Mouse (Mus musculus) spleen, postnatal 0 days (tissue): ENCODE data around the gene Stk11. TPM values are rescaled to one million over a fixed set of nuclear protein-coding genes. Genes with fewer than 3 reads are reported as not detected.

Experiments used
- polyA plus RNA-seq: library from polyadenylated mRNA; unstranded; fragments of >200 nt; fragmentation: Nextera tagmentation; extraction: Ambion mirVana; gene quantifications from 2 replicates; pipeline ENCODE4 v1.2.1, GENCODE M21; 2015

Stk11 gene
- 27.2 and 28.1 TPM in 2 replicates for polyA plus RNA-seq

DNA sequence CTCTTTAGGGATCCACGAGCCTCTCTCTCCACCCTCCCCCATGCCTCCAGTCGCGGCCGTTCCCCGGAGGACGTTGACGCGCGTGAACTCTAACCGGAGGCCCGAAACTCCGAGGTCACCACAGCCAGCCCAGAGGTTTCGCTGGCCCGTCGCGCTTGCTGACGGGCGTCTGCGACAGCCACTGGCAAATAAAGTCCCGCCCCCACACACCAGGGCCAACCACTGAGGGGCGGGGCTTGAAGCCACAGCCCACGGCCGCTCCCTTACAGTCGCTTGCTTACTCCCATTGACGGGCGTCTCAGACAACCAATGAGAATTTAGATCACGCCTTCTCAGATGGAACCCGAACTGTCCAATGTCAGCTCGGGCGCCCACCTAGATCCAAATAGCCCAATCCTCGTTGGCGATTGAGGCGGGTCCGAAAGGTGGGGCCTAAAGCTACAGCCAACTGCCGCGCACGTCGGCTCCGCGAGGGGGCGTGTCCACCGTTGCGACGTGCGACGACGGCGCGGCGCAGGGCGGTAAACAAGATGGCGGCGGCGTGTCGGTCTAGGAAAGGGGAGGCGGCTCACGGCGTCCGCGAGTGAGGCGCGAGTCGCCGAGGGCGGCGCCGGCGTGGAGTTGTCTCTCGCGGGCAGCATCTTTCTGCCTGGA lies at the start of gene Stk11:
Gene Stk11 (plus strand): TSS at position 514 of the 654 bp plus-strand sequence.

DNA sequence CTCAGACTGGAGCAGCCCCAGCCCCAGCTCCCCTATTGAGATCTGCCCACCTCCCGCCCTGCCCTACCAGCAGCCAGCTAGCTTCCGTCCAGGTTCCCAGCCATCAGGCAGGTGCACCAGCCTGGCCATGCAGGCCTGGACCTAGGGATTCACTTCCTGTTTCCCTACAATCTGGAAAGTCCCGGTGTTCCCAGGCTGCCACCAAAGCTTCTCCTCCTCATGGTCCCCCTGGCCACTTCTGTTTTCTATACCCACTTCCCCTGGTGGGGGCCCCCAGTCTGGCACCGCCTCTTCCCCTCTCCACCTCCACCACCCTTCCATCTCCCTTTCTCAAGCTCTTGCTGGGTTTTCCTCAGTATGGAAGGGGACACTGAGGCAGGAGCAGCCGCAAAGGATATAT lies 10.1 kb upstream of the Stk11 start, which contains the start of gene Sbno2:
Gene Sbno2 (minus strand): TSS at position 112 of the 400 bp plus-strand sequence.

DNA sequence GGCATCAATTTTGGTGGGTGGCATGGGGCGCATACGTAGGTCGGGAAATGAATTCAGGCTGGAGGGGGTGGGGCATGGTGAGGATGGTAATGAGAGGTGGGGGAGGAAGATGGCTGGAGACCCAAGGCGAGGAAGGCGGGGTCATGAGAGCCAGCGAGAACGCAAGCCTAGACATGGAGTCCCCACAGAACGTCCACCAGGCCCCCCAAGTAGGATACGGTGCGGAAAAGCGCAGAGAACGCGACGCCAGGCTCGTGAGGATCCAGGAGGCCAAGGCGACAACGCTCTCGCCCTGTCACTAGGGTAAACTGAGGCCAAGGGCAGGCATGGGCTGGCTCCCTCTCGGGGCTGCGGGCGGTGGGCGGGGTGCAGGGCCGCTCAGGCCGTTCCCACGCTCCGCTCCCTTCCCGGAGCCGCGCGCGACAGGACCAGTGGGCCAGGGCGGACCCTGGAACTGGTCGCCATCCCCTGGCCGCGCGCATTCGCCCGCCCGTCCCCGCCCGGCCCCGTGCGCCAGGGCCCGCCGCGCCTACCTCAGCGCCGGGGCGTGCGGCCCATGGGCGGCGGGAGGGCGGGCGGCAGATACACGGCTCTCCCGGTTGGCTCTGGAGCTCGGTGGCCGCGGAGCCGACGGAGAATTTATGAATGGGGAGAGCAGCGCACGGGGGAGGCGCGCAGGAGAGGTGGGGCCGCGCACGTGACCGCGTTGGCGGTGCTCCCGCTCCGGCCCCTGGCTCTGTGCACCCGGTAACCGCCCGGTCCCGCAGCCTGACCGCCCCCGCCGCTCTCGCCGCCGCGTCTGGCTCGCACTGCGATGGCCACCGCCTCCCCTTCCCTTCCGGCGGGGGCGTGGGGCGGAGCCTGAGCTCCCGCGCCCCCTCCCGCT lies 23.2 kb downstream of the Stk11 start, which contains the start of gene Atp5d:
Gene Atp5d (plus strand): TSS at position 80 of the 886 bp plus-strand sequence.

DNA sequence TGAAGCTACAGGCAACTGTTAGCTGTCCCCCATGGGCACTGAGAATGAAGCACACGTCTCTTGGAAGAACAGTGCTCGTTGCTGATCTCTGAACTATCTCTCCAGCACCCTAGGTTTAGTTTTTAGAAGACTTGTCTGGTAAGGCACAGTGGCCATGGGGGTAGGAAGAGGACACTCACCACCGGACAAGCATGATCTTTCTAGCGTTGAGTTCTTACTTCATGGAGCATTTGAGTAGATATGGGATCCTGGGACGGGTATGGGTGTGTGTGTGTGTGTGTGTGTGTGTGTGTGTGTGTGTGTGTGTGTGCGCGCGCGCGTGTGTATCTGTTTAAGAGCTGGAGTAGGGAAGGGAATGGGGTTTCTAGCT lies 25.0 kb downstream of the Stk11 start, which contains the start of gene Cbarp:
Gene Cbarp (minus strand): TSS at position 170 of the 370 bp plus-strand sequence.

DNA sequence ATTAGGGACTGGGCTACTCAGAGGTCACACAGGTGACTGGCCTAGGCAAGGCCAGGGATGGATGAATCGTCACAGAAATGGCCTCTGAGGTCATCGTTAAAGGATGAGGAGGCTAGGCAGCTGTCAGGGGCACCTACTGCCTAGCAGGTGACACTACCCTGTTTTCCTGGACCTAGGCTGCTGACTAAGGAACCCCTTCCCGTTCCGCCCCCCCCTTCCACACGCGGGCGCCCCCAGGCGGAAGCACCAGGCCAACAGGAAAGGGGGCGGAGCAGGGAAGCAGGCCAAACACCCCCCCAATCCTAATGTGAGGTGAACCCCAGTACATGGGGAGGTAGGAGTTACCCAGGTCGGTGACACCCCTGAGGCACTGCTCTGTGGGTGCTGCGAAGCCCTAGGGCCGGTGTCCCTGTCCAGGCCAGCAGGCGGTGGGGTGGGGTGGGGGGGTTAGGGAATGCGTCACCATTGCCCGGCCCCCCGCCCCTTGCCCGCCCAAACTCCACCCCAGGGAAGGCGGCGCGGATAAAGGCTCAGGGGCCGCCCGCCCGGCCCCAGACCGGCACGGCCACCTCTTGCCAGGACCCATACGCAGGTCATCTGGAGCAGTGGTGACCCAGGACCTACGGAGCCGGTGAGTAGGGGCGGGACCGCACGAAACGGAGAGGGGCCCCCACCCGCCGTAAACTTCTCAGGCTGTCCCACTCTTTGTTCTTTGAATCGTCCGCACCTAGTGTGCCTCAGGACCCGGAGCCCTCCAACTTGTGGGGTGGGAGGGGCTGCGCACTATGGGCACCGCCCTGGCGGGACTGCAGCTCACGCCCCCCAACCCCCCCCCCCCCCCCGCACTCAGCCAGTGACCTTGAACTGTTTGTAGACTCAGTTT lies 32.4 kb downstream of the Stk11 start, which contains the start of gene Midn:
Gene Midn (plus strand): TSS at position 554 of the 883 bp plus-strand sequence.

DNA sequence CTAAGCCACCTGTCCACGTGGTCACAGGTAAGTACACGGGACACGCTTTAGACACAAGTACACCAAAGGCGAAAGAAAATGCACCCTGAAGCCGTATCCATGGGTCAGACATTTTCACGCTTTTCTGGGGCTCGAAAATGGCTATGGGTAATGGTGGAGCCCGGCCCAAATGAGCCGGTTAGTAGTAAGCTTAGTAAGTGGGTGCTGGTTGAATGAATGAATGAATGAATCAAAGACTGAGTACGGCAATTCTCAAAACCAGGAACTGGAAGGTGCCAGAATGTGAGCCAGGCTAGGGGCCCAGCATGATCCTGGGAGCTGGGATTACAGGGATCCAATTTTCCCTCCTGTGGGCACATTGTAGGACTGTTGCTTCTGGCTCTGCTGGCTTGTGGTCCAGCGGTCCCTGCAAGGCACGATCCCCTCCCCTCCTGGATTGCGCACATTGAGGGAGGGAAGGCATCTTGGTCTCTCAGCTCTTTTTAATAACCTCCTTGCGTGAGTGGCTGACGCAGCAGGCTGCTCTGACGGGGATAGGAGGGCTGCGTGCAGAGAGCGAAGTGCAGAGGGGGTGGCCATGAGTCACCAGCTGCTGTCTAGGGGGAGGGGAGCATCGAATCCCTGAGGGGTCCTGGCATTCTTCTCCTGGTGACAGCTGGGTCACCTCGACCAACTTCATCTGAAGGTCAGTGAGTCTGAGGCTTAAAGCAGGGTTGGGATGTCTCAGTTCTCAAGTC lies 50.0 kb downstream of the Stk11 start, which contains the start of gene Cirbp:
Gene Cirbp (plus strand): TSS at position 594 of the 737 bp plus-strand sequence.

DNA sequence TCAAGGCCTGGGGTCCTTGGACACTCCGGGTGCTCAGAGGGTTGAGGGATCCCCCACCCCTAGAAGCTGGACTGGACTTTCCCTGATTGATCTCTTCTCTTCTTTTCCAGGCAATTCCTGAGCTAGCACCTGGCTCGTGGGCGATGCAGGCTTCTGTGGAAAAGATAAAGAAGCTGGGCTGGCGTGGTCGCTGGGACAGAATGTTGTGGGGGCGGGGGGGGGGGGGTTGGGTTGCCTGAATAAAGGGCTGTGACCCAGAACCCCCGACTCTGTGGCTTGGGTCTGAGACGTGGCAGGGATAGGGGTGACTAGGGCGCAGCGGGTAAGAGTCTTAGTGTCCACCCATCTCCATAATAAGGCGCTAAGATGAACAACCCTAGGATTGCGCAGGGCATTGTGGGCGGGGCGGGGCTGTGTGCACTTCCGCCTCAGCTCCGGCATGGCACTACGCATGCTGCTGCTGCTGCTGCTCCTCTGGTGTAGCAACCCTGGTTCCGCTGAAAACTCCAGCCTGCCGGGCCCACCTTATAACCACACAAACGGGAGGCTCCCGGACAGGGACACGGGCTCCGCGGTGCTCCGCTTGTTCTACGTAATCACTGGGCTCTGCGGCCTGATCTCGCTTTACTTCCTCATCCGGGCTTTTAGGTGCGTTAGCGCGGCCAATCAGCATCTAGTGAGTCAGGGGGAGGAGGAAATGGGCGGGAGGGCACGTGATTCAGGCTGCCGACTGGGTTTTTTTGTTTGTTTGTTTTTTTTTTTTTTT lies 57.1 kb downstream of the Stk11 start, which contains the start of gene 1600002K03Rik:
Gene 1600002K03Rik (plus strand): TSS at position 418 of the 766 bp plus-strand sequence.

DNA sequence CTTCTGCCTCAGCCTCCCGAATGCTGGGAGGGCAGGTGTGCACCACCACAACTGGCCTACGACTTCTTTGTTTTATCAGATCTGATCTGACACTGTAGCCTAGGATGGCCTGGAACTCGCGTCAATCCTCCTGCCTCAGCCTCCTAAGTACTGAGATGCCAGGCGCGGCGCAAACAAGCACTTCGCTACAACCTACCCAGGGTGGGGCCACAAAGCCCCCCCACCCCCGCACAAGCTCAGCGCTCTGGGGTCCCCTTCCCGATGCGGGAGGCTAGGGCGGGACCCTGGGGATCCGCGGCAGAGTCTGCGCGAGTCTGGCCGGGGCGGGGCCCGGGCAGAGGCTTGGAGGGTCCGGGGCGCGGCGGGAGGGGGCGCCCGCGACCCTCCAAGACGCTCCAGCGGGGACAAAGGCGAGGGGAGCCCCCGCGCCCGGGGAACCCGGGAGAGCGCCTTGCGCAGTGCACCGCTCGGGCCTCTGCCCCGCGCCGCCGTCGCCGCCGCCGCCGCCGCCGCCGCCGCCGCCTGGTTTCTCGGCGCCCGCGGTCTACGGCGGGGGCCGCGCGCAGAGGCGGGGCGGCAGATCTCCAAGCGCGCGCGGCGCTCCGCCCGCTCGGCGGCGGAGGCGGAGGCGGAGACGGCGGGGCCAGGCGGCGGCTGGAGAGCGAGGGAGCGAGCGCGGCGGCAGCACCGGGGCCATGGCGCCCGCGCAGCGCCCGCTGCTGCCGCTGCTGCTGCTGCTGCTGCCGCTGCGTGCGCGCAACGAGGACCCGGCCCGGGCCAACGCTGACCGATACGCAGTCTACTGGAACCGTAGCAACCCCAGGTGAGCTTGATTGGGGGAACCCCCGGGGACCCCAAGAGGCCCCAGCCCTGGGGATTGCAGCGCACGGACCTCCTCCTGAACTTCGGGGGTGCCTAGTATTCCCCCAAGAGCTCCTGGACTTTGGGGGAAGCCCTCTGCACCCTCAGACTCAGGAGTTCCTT lies 63.8 kb downstream of the Stk11 start, which contains the start of gene Efna2:
Gene Efna2 (plus strand): TSS at position 415 of the 984 bp plus-strand sequence.

Other genes starting within 250 kb of the Stk11 start
- 176 and 239 TPM in 2 replicates for gene Prtn3, start 241.3 kb upstream of the Stk11 start, polyA plus RNA-seq
- 9.7 and 12.6 TPM in 2 replicates for gene Plppr3, start 241.2 kb upstream of the Stk11 start, polyA plus RNA-seq
- gene Elane, start 229.6 kb upstream of the Stk11 start, polyA plus RNA-seq, result 219 and 294 TPM in 2 replicates
- gene Cfd, start 224.9 kb upstream of the Stk11 start, polyA plus RNA-seq, result not detected in 2 replicates
- 20.3 and 23.3 TPM in 2 replicates for gene Med16, start 206.9 kb upstream of the Stk11 start, polyA plus RNA-seq
- gene Gm26602, start 204.9 kb upstream of the Stk11 start, polyA plus RNA-seq, result not detected in 2 replicates
- gene Kiss1r, start 198.8 kb upstream of the Stk11 start, polyA plus RNA-seq, result 0.41 and 0.68 TPM in 2 replicates
- gene R3hdm4, start 194.6 kb upstream of the Stk11 start, polyA plus RNA-seq, result 107 and 121 TPM in 2 replicates
- 6.2 and 8.2 TPM in 2 replicates for gene Arid3a, start 188.8 kb upstream of the Stk11 start, polyA plus RNA-seq
- 64.8 and 66.8 TPM in 2 replicates for gene Wdr18, start 155.7 kb upstream of the Stk11 start, polyA plus RNA-seq
- 0.11 TPM in 2 replicates for gene Grin3b, start 145.1 kb upstream of the Stk11 start, polyA plus RNA-seq
- 16.8 and 16.9 TPM in 2 replicates for gene Tmem259, start 131.5 kb upstream of the Stk11 start, polyA plus RNA-seq
- gene Cnn2, start 127.2 kb upstream of the Stk11 start, polyA plus RNA-seq, result 98.3 and 121 TPM in 2 replicates
- gene Abca7, start 119.3 kb upstream of the Stk11 start, polyA plus RNA-seq, result 8.3 and 8.8 TPM in 2 replicates
- gene Arhgap45, start 99.2 kb upstream of the Stk11 start, polyA plus RNA-seq, result 34.2 and 41.9 TPM in 2 replicates
- 108 and 111 TPM in 2 replicates for gene Polr2e, start 76.0 kb upstream of the Stk11 start, polyA plus RNA-seq
- gene Gpx4, start 68.6 kb upstream of the Stk11 start, polyA plus RNA-seq, result 650 and 699 TPM in 2 replicates
- 15.9 and 16.2 TPM in 2 replicates for gene Sbno2, start 10.2 kb upstream of the Stk11 start, polyA plus RNA-seq
- 340 and 357 TPM in 2 replicates for gene Atp5d, start 22.8 kb downstream of the Stk11 start, polyA plus RNA-seq
- gene Cbarp, start 25.0 kb downstream of the Stk11 start, polyA plus RNA-seq, result 0.64 and 1.0 TPM in 2 replicates
- 6.4 and 8.1 TPM in 2 replicates for gene Midn, start 32.5 kb downstream of the Stk11 start, polyA plus RNA-seq
- 139 and 157 TPM in 2 replicates for gene Cirbp, start 50.2 kb downstream of the Stk11 start, polyA plus RNA-seq
- 11.0 and 12.5 TPM in 2 replicates for gene 1600002K03Rik, start 57.1 kb downstream of the Stk11 start, polyA plus RNA-seq
- 2.0 and 3.0 TPM in 2 replicates for gene Efna2, start 63.7 kb downstream of the Stk11 start, polyA plus RNA-seq
- gene Mum1, start 110.6 kb downstream of the Stk11 start, polyA plus RNA-seq, result 34.1 and 39.0 TPM in 2 replicates
- 272 and 282 TPM in 2 replicates for gene Ndufs7, start 133.3 kb downstream of the Stk11 start, polyA plus RNA-seq
- gene Gamt, start 145.2 kb downstream of the Stk11 start, polyA plus RNA-seq, result 6.0 and 8.6 TPM in 2 replicates
- gene Dazap1, start 145.7 kb downstream of the Stk11 start, polyA plus RNA-seq, result 45.5 and 45.9 TPM in 2 replicates
- 877 and 915 TPM in 2 replicates for gene Rps15, start 176.7 kb downstream of the Stk11 start, polyA plus RNA-seq
- 0.12 and 0.13 TPM in 2 replicates for gene Apc2, start 180.2 kb downstream of the Stk11 start, polyA plus RNA-seq
- 51.7 and 54.7 TPM in 2 replicates for gene 2310011J03Rik, start 204.7 kb downstream of the Stk11 start, polyA plus RNA-seq
- gene Pcsk4, start 213.7 kb downstream of the Stk11 start, polyA plus RNA-seq, result 5.2 and 5.4 TPM in 2 replicates
- gene Reep6, start 214.2 kb downstream of the Stk11 start, polyA plus RNA-seq, result 5.7 and 6.7 TPM in 2 replicates
- gene Adamtsl5, start 232.6 kb downstream of the Stk11 start, polyA plus RNA-seq, result 3.7 and 3.8 TPM in 2 replicates
- 0.12 TPM in 1 of 2 replicates, not detected in the other for gene Plk5, start 240.7 kb downstream of the Stk11 start, polyA plus RNA-seq